Comparison of ENCODE assay signal across 8 mouse cellular contexts in the genomic region with DNA sequence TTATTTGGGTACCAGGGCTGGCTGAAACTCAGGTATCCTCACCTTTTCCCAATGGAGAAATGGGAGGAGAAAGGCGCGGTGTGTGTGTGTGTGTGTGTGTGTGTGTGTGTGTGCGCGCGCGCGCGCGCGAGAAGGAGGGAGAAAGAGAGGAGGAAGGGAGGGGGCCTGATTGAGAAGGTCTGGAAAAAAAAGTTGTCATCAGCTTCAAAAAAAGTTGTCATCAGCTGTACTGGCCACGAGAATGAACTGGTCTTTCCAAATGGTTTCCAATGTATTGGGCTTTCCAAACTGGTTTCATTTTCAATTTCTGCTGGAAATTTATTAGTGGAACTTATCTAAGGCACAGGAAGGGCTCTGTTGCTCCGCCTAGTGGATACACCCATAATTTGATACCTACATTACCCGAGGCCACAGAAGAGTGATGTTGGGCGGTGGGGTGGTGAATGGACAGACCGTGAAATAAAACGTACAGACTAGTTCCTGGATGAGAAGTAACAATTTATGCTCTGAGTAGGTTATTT. TPM values are rescaled to one million over a fixed set of nuclear protein-coding genes. Genes with fewer than 3 reads are reported as not detected.
DNase-seq lines count a peak whose midpoint lies in the region; ATAC-seq and TF ChIP-seq lines count a peak whose summit lies in the region.

No protein-coding gene starts in this region.

- peak overlapping the region; percentile 57 for H3K4me3 ChIP-seq in hindbrain, embryonic 11.5 days (ENCODE audit: low read depth, low read length)
- peak overlapping the region; percentile 66 for H3K4me3 ChIP-seq in lung, embryonic 15.5 days

- H3K36me3 ChIP-seq in hindbrain, embryonic 11.5 days (ENCODE audit: control insufficient read depth, insufficient read depth, low read length), result no peaks in the 10 kb centered on the region
- H3K36me3 ChIP-seq in lung, embryonic 15.5 days, result no peaks in the 10 kb centered on the region

- H3K27ac ChIP-seq in hindbrain, embryonic 11.5 days (ENCODE audit: low read depth, low read length), result peak overlapping the region; percentile 53; the same call in 1 of the 2 replicates
- H3K27ac ChIP-seq in lung, embryonic 15.5 days, result peak overlapping the region; percentile 76

- no peaks in the 10 kb centered on the region for H3K9me3 ChIP-seq in hindbrain, embryonic 11.5 days (ENCODE audit: control insufficient read depth, low read length)
- no peaks in the 10 kb centered on the region for H3K9me3 ChIP-seq in lung, embryonic 15.5 days

- POLR2A ChIA-PET in Patski (lab: Charles Lee), result interaction anchor here (0.6 kb wide), 1 partner anchor 95 kb away, joined by 3 read pairs; no protein-coding TSS in a partner anchor

- peak; percentile 72 for ATAC-seq in Patski
- ATAC-seq in hindbrain, embryonic 11.5 days (ENCODE audit: low FRiP score), result peak; percentile 71
- ATAC-seq in lung, embryonic 15.5 days (ENCODE audit: borderline replicate concordance, extremely low read depth, low FRiP score, low TSS enrichment), result peak; percentile 66

- H3K4me2 ChIP-seq in hindbrain, embryonic 11.5 days (replicated peaks; ENCODE audit: low read depth, low read length), result peak overlapping the region; percentile 82
- peak overlapping the region; percentile 93 for H3K4me2 ChIP-seq in lung, embryonic 15.5 days

- peak overlapping the region; percentile 64 for H3K9ac ChIP-seq in hindbrain, embryonic 11.5 days (ENCODE audit: low read depth, low read length)
- peak overlapping the region; percentile 54 for H3K9ac ChIP-seq in lung, embryonic 15.5 days

- DNase-seq in Patski (ENCODE audit: low read depth, low spot score), result no peak
- peak; percentile 75 for DNase-seq in cerebellum, adult 8-10 months
- DNase-seq in forelimb bud, embryonic 11.5 days (ENCODE audit: low read depth, low spot score), result peak; percentile 68
- DNase-seq in hindbrain, embryonic 11.5 days (ENCODE audit: low spot score), result peak; percentile 80
- peak; percentile 88 for DNase-seq in layer of hippocampus, adult 9-10 months (ENCODE audit: low spot score)
- peak; percentile 52 for DNase-seq in ovary, postnatal 14 days (ENCODE audit: low spot score)
- peak; percentile 58 for DNase-seq in urinary bladder, postnatal 25 days (ENCODE audit: low spot score)

- in situ Hi-C loops in Patski (cut with MboI; ENCODE audit: low pct_unique_long_range_greater_than_20kb), result no loop called here

- no peaks in the 10 kb centered on the region for H3K27me3 ChIP-seq in Patski
- no peaks in the 10 kb centered on the region for H3K27me3 ChIP-seq in hindbrain, embryonic 11.5 days (ENCODE audit: control insufficient read depth, insufficient read depth, low read length)
- H3K27me3 ChIP-seq in lung, embryonic 15.5 days, result no peaks in the 10 kb centered on the region

- no peaks in the 10 kb centered on the region for H3K4me1 ChIP-seq in hindbrain, embryonic 11.5 days (replicated peaks; ENCODE audit: control insufficient read depth, insufficient read depth, low read length)
- H3K4me1 ChIP-seq in lung, embryonic 15.5 days, result no peaks in the 10 kb centered on the region; the same call in 1 of the 2 replicates

- CTCF ChIA-PET in Patski (lab: Charles Lee), result interaction anchor here (0.7 to 3.1 kb wide), 8 partner anchors 11 to 58 kb away, joined by 3 to 21 read pairs (median 5); no protein-coding TSS in a partner anchor

- peak; percentile 78 for TF ChIP-seq CTCF in Patski (IDR thresholded peaks at IDR 0.05)

- under 1% methylated on average over 8 of the region's 16 CpGs for WGBS in hindbrain, embryonic 11.5 days
- WGBS in lung, embryonic 15.5 days, result under 1% methylated on average over 16 of the region's 16 CpGs

RNA-seq across cellular contexts. Expression of gene Ube2l6, which starts 0.5 kb away (rescaled TPM):
- polyA plus RNA-seq in Patski (2021), result 4.7 TPM
- polyA plus RNA-seq in hindbrain, embryonic 11.5 days (2014; fragmentation: Nextera tagmentation; extraction: Ambion mirVana), result 39.7 and 42.1 TPM in 2 replicates
- 63.8 and 63.9 TPM in 2 replicates for polyA plus RNA-seq in lung, embryonic 15.5 days (2015; fragmentation: Nextera tagmentation; extraction: Ambion mirVana)

RNA-seq across cellular contexts. Expression of gene Smtnl1, which starts 23.4 kb away (rescaled TPM):
- not detected for polyA plus RNA-seq in Patski (2021)
- not detected in 2 replicates for polyA plus RNA-seq in hindbrain, embryonic 11.5 days (2014; fragmentation: Nextera tagmentation; extraction: Ambion mirVana)
- 0.20 and 0.27 TPM in 2 replicates for polyA plus RNA-seq in lung, embryonic 15.5 days (2015; fragmentation: Nextera tagmentation; extraction: Ambion mirVana)

RNA-seq across cellular contexts. Expression of gene Serping1, which starts 23.9 kb away (rescaled TPM):
- polyA plus RNA-seq in Patski (2021), result 0.14 TPM
- 38.0 and 46.1 TPM in 2 replicates for polyA plus RNA-seq in hindbrain, embryonic 11.5 days (2014; fragmentation: Nextera tagmentation; extraction: Ambion mirVana)
- 92.3 and 104 TPM in 2 replicates for polyA plus RNA-seq in lung, embryonic 15.5 days (2015; fragmentation: Nextera tagmentation; extraction: Ambion mirVana)

RNA-seq across cellular contexts. Expression of gene Timm10, which starts 27.7 kb away (rescaled TPM):
- polyA plus RNA-seq in Patski (2021), result 56.5 TPM
- polyA plus RNA-seq in hindbrain, embryonic 11.5 days (2014; fragmentation: Nextera tagmentation; extraction: Ambion mirVana), result 43.1 and 44.2 TPM in 2 replicates
- polyA plus RNA-seq in lung, embryonic 15.5 days (2015; fragmentation: Nextera tagmentation; extraction: Ambion mirVana), result 44.3 and 48.0 TPM in 2 replicates

RNA-seq across cellular contexts. Expression of gene Slc43a1, which starts 39.5 kb away (rescaled TPM):
- polyA plus RNA-seq in Patski (2021), result 0.22 TPM
- 14.5 and 19.6 TPM in 2 replicates for polyA plus RNA-seq in hindbrain, embryonic 11.5 days (2014; fragmentation: Nextera tagmentation; extraction: Ambion mirVana)
- 15.1 and 15.9 TPM in 2 replicates for polyA plus RNA-seq in lung, embryonic 15.5 days (2015; fragmentation: Nextera tagmentation; extraction: Ambion mirVana)

Comparison
In these comparisons a context has a peak if more than half of its experiments do, and no peak if none do; other contexts are left out.
1. RNA of gene Serping1, which starts 23.9 kb away (polyA plus RNA-seq): 92.3 to 104 TPM in lung, embryonic 15.5 days and 38.0 to 46.1 TPM in hindbrain, embryonic 11.5 days; 0.14 TPM in Patski (single experiment); every median in the first group is over 10 times any median in the second.
2. Peak in every context shown above with its lines, with median percentiles within 50 percentile points of each other: ATAC-seq.